Mouse (Mus musculus) hindbrain, embryonic 13.5 days (tissue): ENCODE data around the gene Jag2. TPM values are rescaled to one million over a fixed set of nuclear protein-coding genes. Genes with fewer than 3 reads are reported as not detected.
A peak's percentile ranks its signal among the peaks of the same experiment; 100 is the strongest.

Source experiments
- ATAC-seq: fragments of 200-750 bp; cut with Nextera tagmentation; 2 replicates; pipeline ENCODE4 v1.8.0; 2017; ENCODE audit warnings: moderate TSS enrichment; ENCODE audit not compliant: low FRiP score
- H3K27ac ChIP-seq: fragments of 300-500 bp; sonication (generic); 2 replicates; pipeline ENCODE4 v1.5.1; 2015; ENCODE audit warnings: inconsistent platforms, mild to moderate bottlenecking, moderate library complexity
- H3K27me3 ChIP-seq: fragments of 300-500 bp; sonication (generic); 2 replicates; pipeline ENCODE4 v1.6.1; 2015; ENCODE audit warnings: mild to moderate bottlenecking, inconsistent platforms
- H3K36me3 ChIP-seq: fragments of 300-500 bp; sonication (generic); 2 replicates; pipeline ENCODE4 v1.6.1; 2015; ENCODE audit warnings: mild to moderate bottlenecking, inconsistent platforms
- H3K4me1 ChIP-seq: fragments of 300-500 bp; sonication (generic); replicated peaks from 2 replicates; pipeline ENCODE4 v1.6.1; 2015; ENCODE audit warnings: inconsistent platforms
- H3K4me2 ChIP-seq: fragments of 300-500 bp; sonication (generic); 2 replicates; pipeline ENCODE4 v1.6.1; 2015; ENCODE audit warnings: inconsistent platforms, mild to moderate bottlenecking, moderate library complexity
- H3K4me3 ChIP-seq: fragments of 300-500 bp; sonication (generic); 2 replicates; pipeline ENCODE4 v1.5.1; 2015; ENCODE audit warnings: mild to moderate bottlenecking, inconsistent platforms
- H3K9ac ChIP-seq: fragments of 300-500 bp; sonication (generic); 2 replicates; pipeline ENCODE4 v1.6.1; 2015; ENCODE audit warnings: mild to moderate bottlenecking, inconsistent platforms
- H3K9me3 ChIP-seq: fragments of 300-500 bp; sonication (generic); 2 replicates; pipeline ENCODE4 v1.6.1; 2016; ENCODE audit warnings: inconsistent platforms
- WGBS: fragments of 180-500 bp; shearing (Covaris S2); methylation state at CpG from one replicate; pipeline ENCODE4 v1.1.7; 2015; 5-methylcytosine and 5-hydroxymethylcytosine counted together
- polyA plus RNA-seq: library from polyadenylated mRNA; unstranded; fragments of >200 nt; fragmentation: Nextera tagmentation; extraction: Ambion mirVana; gene quantifications from 2 replicates; pipeline ENCODE4 v1.2.1, GENCODE M21; 2015

Jag2 gene
- polyA plus RNA-seq, 1 experiment from 2014 or later = 8.4 TPM

DNA sequence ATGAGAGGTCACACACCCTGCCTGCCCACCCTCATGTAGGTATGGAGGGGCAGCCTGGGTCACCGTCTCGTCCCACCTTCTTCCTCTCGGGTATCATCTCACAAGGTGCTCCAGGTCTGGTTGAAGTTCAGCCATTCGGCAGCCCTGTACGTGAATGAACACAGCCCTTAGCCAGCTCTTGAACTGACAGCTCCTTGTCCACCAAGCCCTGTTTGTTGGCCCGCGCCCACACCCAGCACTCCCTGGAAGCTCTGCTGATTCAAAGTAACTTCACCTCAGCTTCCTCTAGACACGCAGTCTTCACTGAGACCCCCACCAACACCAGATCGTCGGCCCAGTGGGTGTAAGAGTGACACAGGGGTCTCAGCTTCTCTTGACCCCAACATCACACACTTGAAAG lies 56.6 kb downstream of the Jag2 start:
- Histone ChIP-seq H3K4me1 (peaks cover 40% of the 10 kb centered on the region), H3K36me3 (no peaks in the 10 kb centered on the region), H3K9me3 (no peaks in the 10 kb centered on the region), H3K27me3 (peaks cover 81% of the 10 kb centered on the region), H3K9ac (no peak overlapping the region), H3K27ac (no peak overlapping the region), H3K4me3 (no peak overlapping the region), H3K4me2 (no peak overlapping the region)
- no peak for ATAC-seq
- WGBS = 84% methylated on average over 10 of the region's 10 CpGs

DNA sequence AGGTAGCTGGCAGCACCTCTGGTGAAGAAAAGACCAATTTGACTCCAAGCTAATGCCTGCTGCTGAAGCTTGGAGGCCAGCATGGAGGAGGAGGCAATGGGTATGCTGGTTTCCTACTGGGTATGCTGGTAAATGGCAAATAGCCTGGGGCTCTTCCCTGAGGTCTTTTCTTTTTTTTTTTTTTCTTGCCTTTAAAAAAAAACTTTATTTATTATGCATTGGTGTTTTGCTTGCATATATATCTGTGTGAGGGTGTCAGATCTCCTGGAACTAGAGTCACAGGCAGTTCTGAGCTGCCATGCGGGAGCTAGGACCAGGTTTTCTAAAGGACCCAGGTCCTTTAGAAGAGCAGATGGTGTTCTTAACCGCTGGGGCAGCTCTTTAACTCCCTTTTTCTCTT lies 58.3 kb downstream of the Jag2 start:
- Histone ChIP-seq H3K9ac (no peak overlapping the region), H3K4me1 (peaks cover 25% of the 10 kb centered on the region), H3K36me3 (no peaks in the 10 kb centered on the region), H3K27ac (no peak overlapping the region), H3K9me3 (no peaks in the 10 kb centered on the region), H3K4me2 (no peak overlapping the region), H3K27me3 (peaks cover 64% of the 10 kb centered on the region), H3K4me3 (no peak overlapping the region)
- 83% methylated on average over 2 of the region's 2 CpGs for WGBS
- ATAC-seq = no peak

DNA sequence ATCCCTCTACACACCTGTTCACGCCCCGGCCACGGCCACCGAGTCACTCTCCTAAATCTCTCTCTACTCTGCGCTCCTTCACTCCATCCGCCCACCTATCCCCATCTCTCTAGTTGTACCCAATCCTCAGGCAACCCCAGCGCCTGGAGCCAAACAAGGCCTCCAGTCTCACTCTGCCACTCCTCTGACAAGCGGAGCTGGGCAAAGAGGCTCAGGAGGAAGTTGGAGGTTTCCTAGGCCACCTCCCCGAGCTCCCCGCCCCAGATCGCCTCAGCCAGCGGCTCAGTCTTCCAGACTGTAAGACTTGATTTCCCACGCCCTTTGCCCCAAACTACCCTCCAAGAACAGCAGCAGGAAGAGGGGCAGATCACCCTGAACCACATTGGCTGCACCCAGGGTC lies 58.8 kb downstream of the Jag2 start:
- ATAC-seq = no peak
- Histone ChIP-seq H3K27me3 (peaks cover 59% of the 10 kb centered on the region), H3K4me1 (peaks cover 20% of the 10 kb centered on the region), H3K9ac (no peak overlapping the region), H3K4me2 (no peak overlapping the region), H3K36me3 (no peaks in the 10 kb centered on the region), H3K4me3 (no peak overlapping the region), H3K9me3 (no peaks in the 10 kb centered on the region), H3K27ac (no peak overlapping the region)
- 51% methylated on average over 13 of the region's 13 CpGs for WGBS

DNA sequence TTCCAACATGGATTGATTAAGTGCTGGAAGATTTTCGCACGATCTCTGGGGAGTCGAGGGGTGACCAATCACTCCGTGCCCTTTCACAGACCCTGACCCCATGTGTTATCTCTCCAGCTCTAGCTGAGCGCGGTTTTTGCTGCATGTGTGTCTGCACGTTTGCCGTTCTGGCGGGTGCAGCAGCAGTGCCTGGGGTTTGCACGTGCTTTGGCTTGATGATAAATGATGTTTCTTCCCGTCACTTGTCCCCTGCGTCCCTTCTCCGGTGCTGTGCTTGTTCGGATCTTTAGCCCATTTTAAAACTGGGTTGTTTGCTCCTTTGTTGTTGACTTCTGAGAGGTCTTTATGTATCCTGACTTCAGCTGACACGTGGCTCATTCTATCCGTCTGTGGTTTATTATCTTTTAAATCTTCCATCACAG lies 59.8 kb downstream of the Jag2 start:
- H3K27me3 ChIP-seq = peaks cover 49% of the 10 kb centered on the region
- no peak for ATAC-seq
- peaks cover 19% of the 10 kb centered on the region for H3K4me1 ChIP-seq
- H3K36me3 ChIP-seq = no peaks in the 10 kb centered on the region
- no peak overlapping the region for H3K27ac ChIP-seq
- peak overlapping the region; percentile 39; the same call in 1 of the 2 replicates for H3K9ac ChIP-seq
- H3K4me3 ChIP-seq = peak overlapping the region; percentile 2; the same call in 1 of the 2 replicates
- peak overlapping the region; percentile 33 for H3K4me2 ChIP-seq
- no peaks in the 10 kb centered on the region for H3K9me3 ChIP-seq
- 13% methylated on average over 16 of the region's 16 CpGs for WGBS

DNA sequence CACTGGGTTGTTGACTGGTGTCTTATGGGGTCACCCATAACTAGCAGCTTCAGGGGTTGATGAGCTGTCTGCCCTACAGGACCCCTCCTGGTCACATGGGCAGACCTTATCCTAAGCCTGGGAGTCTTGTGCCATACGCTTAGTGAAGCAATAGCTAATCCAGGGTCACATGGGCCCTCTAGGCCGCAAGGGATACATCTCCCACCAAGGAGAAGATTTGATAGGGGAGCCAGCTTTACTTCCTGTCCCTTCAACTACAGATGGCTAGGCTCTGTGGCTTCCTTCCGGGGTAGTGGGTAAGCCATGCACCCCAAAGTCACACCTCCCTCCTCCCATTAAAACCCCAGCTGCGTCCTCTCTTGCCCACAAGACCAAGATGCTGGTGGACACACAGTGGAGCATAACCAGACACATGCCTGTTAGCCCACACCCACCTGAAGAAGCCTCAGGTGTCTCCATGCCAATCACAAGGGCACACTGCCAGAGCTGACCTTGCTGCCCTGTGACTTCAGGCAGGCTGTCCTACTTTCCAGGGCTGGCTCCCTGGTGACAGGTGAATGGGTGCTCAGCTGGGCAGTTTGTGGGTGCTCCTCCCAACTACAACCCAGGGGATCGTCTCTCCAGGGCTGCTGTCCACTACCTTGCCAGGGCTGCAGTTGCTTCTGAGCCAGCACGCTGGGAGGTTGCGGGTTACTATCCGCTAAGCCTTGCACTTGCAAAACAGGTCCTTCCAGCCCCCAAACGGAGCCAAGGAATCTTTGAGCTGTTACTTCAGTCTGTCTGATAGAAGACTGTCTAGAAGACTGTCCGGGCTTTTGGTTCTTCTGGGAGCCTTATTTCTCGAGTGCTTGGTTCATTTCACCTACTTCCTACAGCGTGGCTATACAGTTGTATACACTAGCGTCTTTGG lies 61.1 kb downstream of the Jag2 start, which contains the start of gene Gpr132:
TSS of gene Gpr132 (minus strand) at position 51 of the 910 bp plus-strand sequence.
- no peak for ATAC-seq
- H3K27me3 ChIP-seq = peaks cover 36% of the 10 kb centered on the region
- peaks cover 9% of the 10 kb centered on the region for H3K4me1 ChIP-seq
- H3K4me3 ChIP-seq = no peak within 1 kb of the TSS
- H3K9me3 ChIP-seq = no peaks in the 10 kb centered on the region
- no peak within 1 kb of the TSS for H3K27ac ChIP-seq
- no peak within 1 kb of the TSS for H3K9ac ChIP-seq
- WGBS = 69% methylated on average over 13 of the region's 13 CpGs
- no peak within 1 kb of the TSS for H3K4me2 ChIP-seq
- H3K36me3 ChIP-seq = no peaks in the 10 kb centered on the region

DNA sequence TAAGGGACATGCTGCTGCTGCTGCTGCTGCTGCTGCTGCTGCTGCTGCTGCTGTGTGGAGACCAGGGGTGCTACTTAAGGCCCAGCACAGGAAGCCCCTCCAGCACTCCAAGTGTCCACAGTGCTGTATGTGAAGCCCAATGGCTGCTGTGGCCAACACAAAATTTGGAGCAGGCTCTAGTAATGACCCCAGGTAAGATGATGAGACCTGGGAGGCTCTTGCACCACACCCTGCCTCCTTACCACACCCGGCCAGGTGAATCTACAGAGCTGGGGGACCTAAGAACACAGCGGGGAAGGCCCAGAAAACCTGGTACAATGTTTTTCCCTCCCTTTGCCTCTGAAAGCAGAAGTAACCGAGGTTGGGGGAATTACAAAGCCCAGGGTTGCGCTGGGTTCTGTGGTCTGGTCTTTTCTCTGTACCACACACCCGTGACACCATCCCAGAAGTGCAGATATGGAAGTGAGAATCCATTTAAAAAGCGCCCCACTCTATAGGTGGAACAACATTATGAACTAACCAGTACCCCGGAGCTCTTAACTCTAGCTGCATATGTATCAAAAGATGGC lies 62.4 kb downstream of the Jag2 start:
- H3K9me3 ChIP-seq = no peaks in the 10 kb centered on the region
- no peak for ATAC-seq
- 87% methylated on average over 7 of the region's 7 CpGs for WGBS
- no peak overlapping the region for H3K9ac ChIP-seq
- no peak overlapping the region for H3K27ac ChIP-seq
- H3K36me3 ChIP-seq = no peaks in the 10 kb centered on the region
- no peak overlapping the region for H3K4me2 ChIP-seq
- H3K4me1 ChIP-seq = peaks cover 9% of the 10 kb centered on the region
- H3K4me3 ChIP-seq = no peak overlapping the region
- H3K27me3 ChIP-seq = peaks cover 24% of the 10 kb centered on the region

DNA sequence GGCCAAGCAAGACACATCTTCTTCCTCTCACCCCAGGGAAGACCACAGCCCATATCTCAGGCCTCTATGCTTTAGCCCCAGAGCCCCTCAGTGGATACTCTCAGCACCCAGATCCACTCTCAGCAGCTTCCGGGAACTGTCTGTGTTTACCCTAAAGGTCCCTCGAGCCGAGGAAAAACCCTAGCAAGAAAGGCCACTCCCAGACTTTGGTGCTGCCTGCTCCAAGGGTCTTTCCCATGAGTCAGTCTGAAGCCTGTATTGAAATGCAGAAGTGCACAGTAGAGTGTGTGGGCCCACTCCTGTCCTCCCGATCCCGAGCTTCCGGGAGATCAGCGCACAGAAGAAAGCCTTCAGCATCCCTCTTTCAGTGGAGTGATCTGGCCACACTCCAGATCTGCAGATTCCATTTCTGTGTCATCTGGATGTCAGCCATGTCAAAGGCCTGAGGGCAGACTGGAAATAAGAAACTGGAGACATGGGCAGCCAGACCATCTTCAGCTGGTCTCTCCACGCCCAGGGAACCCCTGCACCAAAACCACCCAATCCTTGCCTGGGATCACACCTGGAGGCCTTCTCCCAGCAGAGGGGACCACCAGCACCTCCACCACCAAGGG lies 63.0 kb downstream of the Jag2 start:
- Histone ChIP-seq H3K9ac (no peak overlapping the region; the same call in 1 of the 2 replicates), H3K27me3 (peaks cover 18% of the 10 kb centered on the region), H3K4me1 (peaks cover 9% of the 10 kb centered on the region), H3K4me3 (no peak overlapping the region), H3K9me3 (no peaks in the 10 kb centered on the region), H3K36me3 (no peaks in the 10 kb centered on the region), H3K27ac (no peak overlapping the region), H3K4me2 (no peak overlapping the region)
- WGBS = 83% methylated on average over 8 of the region's 8 CpGs
- ATAC-seq = no peak

DNA sequence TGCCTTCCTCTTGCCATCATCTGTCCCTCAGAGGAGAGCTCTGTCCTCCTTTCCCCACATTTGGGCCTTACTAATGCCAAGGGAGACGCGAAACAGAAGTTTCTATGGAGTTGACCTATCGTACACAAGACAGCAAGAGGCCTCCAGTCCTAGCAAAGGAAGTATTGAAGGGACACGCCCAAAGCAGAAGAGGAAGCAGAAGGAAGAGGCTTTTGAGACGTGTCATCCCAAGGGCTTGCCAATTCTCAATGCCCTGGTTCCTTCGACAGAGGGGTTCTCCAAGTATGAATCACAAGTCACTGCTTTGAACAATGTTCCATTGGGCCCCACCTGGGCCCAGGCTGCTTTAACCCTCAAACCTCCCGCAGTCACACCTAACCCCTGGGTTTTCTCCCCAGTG lies 64.8 kb downstream of the Jag2 start:
- Histone ChIP-seq H3K9ac (no peak overlapping the region), H3K9me3 (no peaks in the 10 kb centered on the region), H3K4me2 (no peak overlapping the region), H3K27me3 (peaks cover 7% of the 10 kb centered on the region; the same call in 1 of the 2 replicates), H3K36me3 (no peaks in the 10 kb centered on the region), H3K27ac (no peak overlapping the region), H3K4me1 (peaks cover 4% of the 10 kb centered on the region), H3K4me3 (no peak overlapping the region)
- WGBS = 90% methylated on average over 7 of the region's 7 CpGs
- no peak for ATAC-seq

DNA sequence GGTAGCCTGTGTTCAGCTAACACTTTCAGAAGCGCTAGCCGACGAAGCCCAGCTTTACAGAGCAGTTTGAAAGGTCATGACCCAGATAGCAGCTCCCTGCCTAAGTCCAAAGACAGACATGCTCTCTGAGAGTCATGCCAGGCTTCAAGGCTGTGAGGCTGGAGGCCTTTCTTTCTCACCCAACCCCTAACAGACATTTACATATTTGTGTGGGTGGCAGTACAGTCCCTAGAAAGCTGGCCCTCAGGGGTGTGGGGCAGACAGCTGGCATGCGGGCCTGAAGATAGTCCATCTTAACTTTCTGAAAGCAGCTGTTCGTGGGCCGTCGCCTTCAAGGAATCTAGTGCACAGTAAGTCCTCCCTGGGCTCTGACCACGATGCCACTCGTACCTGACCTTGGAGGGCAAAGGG lies 67.7 kb downstream of the Jag2 start:
- Histone ChIP-seq H3K9me3 (no peaks in the 10 kb centered on the region), H3K4me2 (no peak overlapping the region), H3K27me3 (no peaks in the 10 kb centered on the region), H3K27ac (no peak overlapping the region), H3K36me3 (no peaks in the 10 kb centered on the region), H3K4me3 (no peak overlapping the region), H3K9ac (no peak overlapping the region), H3K4me1 (no peaks in the 10 kb centered on the region)
- ATAC-seq = no peak
- 62% methylated on average over 9 of the region's 9 CpGs for WGBS

DNA sequence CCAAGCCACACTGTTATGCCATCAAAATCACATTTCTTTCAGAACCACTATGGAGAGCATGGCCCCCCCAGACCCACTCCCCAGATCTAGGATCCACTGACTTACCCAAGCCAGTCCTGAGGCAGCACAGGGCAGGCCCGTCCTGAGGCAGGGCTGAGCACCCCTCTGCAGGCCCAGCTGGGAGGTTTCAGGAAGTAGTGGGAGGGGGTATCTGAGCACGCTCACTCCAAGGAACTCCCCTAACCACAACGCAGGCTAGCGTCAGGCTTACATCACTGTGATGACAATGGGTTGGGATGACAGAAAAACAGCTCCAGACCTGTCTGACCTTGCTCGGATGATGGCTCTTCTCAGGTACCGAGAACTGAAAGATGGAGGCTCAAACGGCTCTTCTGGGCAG lies 68.8 kb downstream of the Jag2 start:
- ATAC-seq = no peak

DNA sequence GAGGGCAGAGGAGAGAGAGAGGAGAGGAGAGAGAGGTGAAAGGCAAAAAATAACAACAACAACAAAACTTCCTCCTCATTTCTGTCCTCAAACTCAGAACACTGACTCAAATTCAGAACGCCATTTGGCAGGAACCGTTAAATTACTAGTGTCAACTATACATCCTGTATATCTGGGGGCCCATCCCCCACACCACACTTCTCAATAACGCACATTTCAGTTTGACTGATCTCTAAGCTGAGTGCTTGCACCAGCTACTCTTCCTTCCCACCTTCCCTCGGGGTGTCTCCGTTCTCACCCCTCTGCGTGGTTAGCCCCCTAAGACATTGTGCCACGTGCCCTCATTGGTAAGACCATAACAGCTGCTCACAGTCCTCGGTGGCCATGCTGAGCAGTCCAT lies 69.6 kb downstream of the Jag2 start:
- 84% methylated on average over 8 of the region's 8 CpGs for WGBS
- Histone ChIP-seq H3K36me3 (no peaks in the 10 kb centered on the region), H3K9me3 (no peaks in the 10 kb centered on the region)

More for the DNA sequence above, 68.8 kb downstream of the Jag2 start:
- no peaks in the 10 kb centered on the region for H3K27me3 ChIP-seq
- no peak overlapping the region for H3K4me3 ChIP-seq
- no peaks in the 10 kb centered on the region for H3K9me3 ChIP-seq
- H3K4me2 ChIP-seq = no peak overlapping the region
- no peak overlapping the region for H3K27ac ChIP-seq
- H3K36me3 ChIP-seq = no peaks in the 10 kb centered on the region
- no peak overlapping the region for H3K9ac ChIP-seq
- no peaks in the 10 kb centered on the region for H3K4me1 ChIP-seq
- WGBS = 71% methylated on average over 7 of the region's 7 CpGs

DNA sequence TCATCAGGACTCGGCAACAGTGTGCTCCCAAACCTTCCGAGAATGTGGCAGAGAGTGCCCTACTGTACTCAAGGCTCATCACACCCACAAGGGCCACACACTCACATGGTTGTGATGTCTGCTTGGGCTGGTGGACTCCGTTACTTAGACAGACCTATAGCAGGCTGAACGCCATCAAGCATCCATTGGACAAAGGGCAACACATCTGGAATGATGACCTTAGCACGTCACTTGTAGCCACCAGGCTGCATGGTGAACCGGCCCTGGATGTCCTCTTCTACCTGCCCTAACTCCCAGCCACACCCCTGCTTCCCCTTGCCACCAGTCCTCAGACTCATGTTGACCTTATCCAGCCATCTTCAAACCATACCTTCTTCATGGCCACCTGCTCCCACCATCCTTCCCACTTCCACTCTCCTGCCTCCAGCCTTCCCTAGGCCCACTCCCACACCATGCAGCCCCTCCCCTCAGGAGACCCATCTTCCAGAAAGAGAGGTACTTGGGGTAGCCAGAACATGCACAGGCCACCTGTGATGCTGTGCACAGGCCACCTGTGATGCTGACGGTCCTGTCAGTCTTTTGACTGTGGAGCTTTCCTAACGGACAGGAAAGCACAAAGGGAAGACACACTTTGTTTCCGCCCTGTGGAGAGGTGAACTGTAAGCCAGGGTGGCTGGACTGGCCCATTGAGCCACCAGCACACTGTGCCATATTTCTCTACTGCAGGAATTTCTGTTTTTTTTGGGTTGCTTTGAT lies 70.8 kb downstream of the Jag2 start:
- 94% methylated on average over 9 of the region's 9 CpGs for WGBS
- no peak overlapping the region for H3K9ac ChIP-seq
- H3K27me3 ChIP-seq = no peaks in the 10 kb centered on the region
- no peak overlapping the region for H3K27ac ChIP-seq
- ATAC-seq = no peak
- no peak overlapping the region for H3K4me3 ChIP-seq
- no peaks in the 10 kb centered on the region for H3K9me3 ChIP-seq
- no peaks in the 10 kb centered on the region for H3K4me1 ChIP-seq
- no peaks in the 10 kb centered on the region for H3K36me3 ChIP-seq
- no peak overlapping the region for H3K4me2 ChIP-seq

More for the DNA sequence above, 69.6 kb downstream of the Jag2 start:
- Histone ChIP-seq H3K4me2 (no peak overlapping the region), H3K9ac (no peak overlapping the region), H3K27me3 (no peaks in the 10 kb centered on the region), H3K4me1 (no peaks in the 10 kb centered on the region), H3K4me3 (no peak overlapping the region), H3K27ac (no peak overlapping the region)
- ATAC-seq = no peak
